Mouse (Mus musculus) brain, embryonic 18.5 days (tissue): ENCODE measurements around the gene Meaf6.

ENCODE experiments used
- DNase-seq: peaks from one replicate; pipeline ENCODE4 v3.0.0-alpha.2; 2012; ENCODE audit warnings: low read depth, low spot score

Meaf6 gene

GRCm38 (mm10) chr4:125116090-125116861 lies 31.3 kb downstream of the Meaf6 start:
- no peak for DNase-seq

- no peak for DNase-seq
These were observed 32.0 kb downstream of the Meaf6 start for GRCm38 (mm10) chr4:125116929-125117328.

- no peak for DNase-seq
These were observed 33.0 kb downstream of the Meaf6 start for GRCm38 (mm10) chr4:125117902-125118320.

- DNase-seq: no peak
These were observed 34.1 kb downstream of the Meaf6 start for GRCm38 (mm10) chr4:125119070-125119469.

- DNase-seq: no peak
These were observed 34.8 kb downstream of the Meaf6 start for GRCm38 (mm10) chr4:125119721-125120120.

- DNase-seq: no peak
These were observed 37.7 kb downstream of the Meaf6 start for GRCm38 (mm10) chr4:125122431-125123278.

GRCm38 (mm10) chr4:125123279-125123671 lies 38.3 kb downstream of the Meaf6 start:
- no peak for DNase-seq

GRCm38 (mm10) chr4:125124424-125125209 lies 39.7 kb downstream of the Meaf6 start:
- DNase-seq: no peak

GRCm38 (mm10) chr4:125125361-125125921 lies 40.5 kb downstream of the Meaf6 start:
- DNase-seq: no peak

- DNase-seq: no peak
These were observed 41.3 kb downstream of the Meaf6 start for GRCm38 (mm10) chr4:125126186-125126585.

GRCm38 (mm10) chr4:125126761-125127160 lies 41.8 kb downstream of the Meaf6 start:
- DNase-seq: no peak

GRCm38 (mm10) chr4:125127305-125128084 lies 42.6 kb downstream of the Meaf6 start, which contains the start of gene Zc3h12a:
Gene Zc3h12a, minus strand, starts transcription at chr4:125127840.
- no peak for DNase-seq

- no peak for DNase-seq
These were observed 46.6 kb downstream of the Meaf6 start for GRCm38 (mm10) chr4:125131493-125131892.

GRCm38 (mm10) chr4:125132394-125132793 lies 47.5 kb downstream of the Meaf6 start:
- DNase-seq: no peak

- DNase-seq: no peak
These were observed 49.3 kb downstream of the Meaf6 start for GRCm38 (mm10) chr4:125134192-125134591.

- no peak for DNase-seq
These were observed 49.7 kb downstream of the Meaf6 start for GRCm38 (mm10) chr4:125134631-125135030.

GRCm38 (mm10) chr4:125135076-125135855 lies 50.3 kb downstream of the Meaf6 start:
- no peak for DNase-seq

- DNase-seq: no peak
These were observed 51.5 kb downstream of the Meaf6 start for GRCm38 (mm10) chr4:125136303-125136888.

- no peak for DNase-seq
These were observed 53.4 kb downstream of the Meaf6 start for GRCm38 (mm10) chr4:125138321-125138720.
